Mouse (Mus musculus) bone marrow, adult 2 months (tissue): ENCODE measurements at regions not wholly inside any gene's neighbourhood (a gene's known extent, or its start where the extent isn't known, plus 50 kb on each side); places are given as distances from the start of the nearest gene placed in this dataset.

Experiments used
- H3K27ac ChIP-seq: fragments of 200-500 bp; 2 replicates; pipeline ENCODE4 v1.5.1; 2012; ENCODE audit warnings: low read depth, mild to moderate bottlenecking, control low read depth, inconsistent platforms, low read length; ENCODE audit not compliant: control insufficient read depth, poor library complexity, insufficient read depth
- H3K4me1 ChIP-seq: fragments of 200-500 bp; 2 replicates; pipeline ENCODE4 v1.6.1; 2011; ENCODE audit warnings: low read length; ENCODE audit not compliant: control insufficient read depth, insufficient read depth
- H3K4me3 ChIP-seq: fragments of 200-500 bp; replicated peaks from 2 replicates; pipeline ENCODE3; 2011; ENCODE audit warnings: mild to moderate bottlenecking, low read depth, low read length, control low read depth; ENCODE audit not compliant: control insufficient read depth
- CTCF ChIP-seq: fragments of 200-500 bp; IDR thresholded peaks from 2 replicates; pipeline ENCODE4 v1.5.1; 2011; ENCODE audit warnings: low read length, control low read depth; ENCODE audit not compliant: control insufficient read depth, insufficient read depth
- POLR2A ChIP-seq: fragments of 200-500 bp; IDR thresholded peaks from 2 replicates; pipeline ENCODE4 v1.6.1; 2011; ENCODE audit warnings: low read depth, mild to moderate bottlenecking, control low read depth, low read length, borderline replicate concordance; ENCODE audit not compliant: control insufficient read depth
- WGBS: fragments of 180-500 bp; shearing (Covaris S2); methylation state at CpG from one replicate; pipeline ENCODE4 v1.1.7; 2018; 5-methylcytosine and 5-hydroxymethylcytosine counted together

DNA sequence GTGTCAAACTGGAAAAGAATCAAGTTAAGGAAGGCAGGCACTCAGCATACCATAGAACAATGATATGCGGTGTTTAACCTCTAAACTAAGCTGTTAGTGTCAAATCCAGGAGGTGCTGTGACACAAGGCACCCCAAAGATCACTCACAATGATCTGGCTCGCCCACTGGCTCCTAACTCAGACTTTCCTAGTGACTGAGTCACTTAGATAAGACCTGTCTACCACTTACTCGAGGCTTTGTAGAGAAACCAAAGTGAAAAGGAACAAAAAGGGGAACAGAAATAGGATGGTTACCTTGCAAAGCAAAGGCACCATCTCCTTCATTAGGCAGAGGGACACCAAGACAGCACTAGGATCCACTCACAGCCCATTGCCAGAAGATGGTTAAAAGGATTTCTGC is 115.7 kb downstream of the Pdgfra start:
- Histone ChIP-seq H3K4me1 (no peaks in the 10 kb centered on the region), H3K27ac (no peak overlapping the region), H3K4me3 (no peak overlapping the region)
- WGBS, result 37% methylated on average over 3 of the region's 3 CpGs
- TF ChIP-seq POLR2A (no peak), CTCF (no peak)

- Histone ChIP-seq H3K27ac (no peak overlapping the region), H3K4me3 (no peak overlapping the region), H3K4me1 (no peaks in the 10 kb centered on the region)
- 88% methylated on average over 3 of the region's 3 CpGs for WGBS
- TF ChIP-seq CTCF (no peak), POLR2A (no peak)
These were observed 125.9 kb downstream of the Pdgfra start for GRCm38 (mm10) chr5:75278041-75278440.

- no peak for TF ChIP-seq CTCF
- 18% methylated on average over 1 of the region's 1 CpGs for WGBS
- Histone ChIP-seq H3K4me3 (no peak overlapping the region), H3K4me1 (no peaks in the 10 kb centered on the region), H3K27ac (no peak overlapping the region)
These were observed 127.6 kb downstream of the Pdgfra start for GRCm38 (mm10) chr5:75279561-75280171.

- Histone ChIP-seq H3K4me1 (no peaks in the 10 kb centered on the region), H3K27ac (no peak overlapping the region), H3K4me3 (no peak overlapping the region)
- no peak for TF ChIP-seq CTCF
- no peak for TF ChIP-seq POLR2A
- WGBS, result 6% methylated on average over 3 of the region's 3 CpGs
These were observed 128.6 kb downstream of the Pdgfra start for GRCm38 (mm10) chr5:75280698-75281097.

DNA sequence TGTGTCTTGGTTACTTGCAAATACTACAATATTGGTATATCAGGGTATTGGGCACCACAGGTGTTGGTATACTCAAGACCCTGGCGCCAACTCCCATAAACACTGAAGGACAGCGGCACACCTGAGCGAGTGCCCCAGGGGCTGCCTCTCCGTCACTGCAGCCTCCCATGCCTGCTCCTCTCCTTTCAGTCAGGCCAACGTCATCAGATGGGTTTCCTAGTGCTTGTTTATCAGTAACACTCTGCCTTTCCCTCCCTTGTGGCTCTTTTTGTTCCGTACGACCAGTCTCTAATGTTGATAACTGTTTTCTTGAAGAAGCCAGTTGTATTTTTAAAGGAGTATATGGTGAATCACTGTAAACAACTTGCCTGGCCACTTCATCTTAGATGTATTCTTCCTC is 129.4 kb downstream of the Pdgfra start:
- Histone ChIP-seq H3K4me3 (no peak overlapping the region), H3K4me1 (no peaks in the 10 kb centered on the region), H3K27ac (no peak overlapping the region)
- WGBS, result 72% methylated on average over 7 of the region's 7 CpGs
- TF ChIP-seq POLR2A (no peak), CTCF (no peak)

GRCm38 (mm10) chr5:75282617-75283016 is 130.5 kb downstream of the Pdgfra start:
- TF ChIP-seq POLR2A (no peak), CTCF (no peak)
- whole genome bisulfite sequencing, result 49% methylated on average over 4 of the region's 4 CpGs
- Histone ChIP-seq H3K4me1 (no peaks in the 10 kb centered on the region), H3K4me3 (no peak overlapping the region), H3K27ac (no peak overlapping the region)

GRCm38 (mm10) chr5:75283841-75284240 is 131.7 kb downstream of the Pdgfra start:
- TF ChIP-seq CTCF, result no peak
- no peak for TF ChIP-seq POLR2A
- WGBS, result 82% methylated on average over 5 of the region's 5 CpGs
- no peak overlapping the region for H3K27ac ChIP-seq

GRCm38 (mm10) chr5:75285950-75286349 is 133.9 kb downstream of the Pdgfra start:
- no peak overlapping the region for H3K4me3 ChIP-seq
- no peak for TF ChIP-seq POLR2A
- 3% methylated on average over 10 of the region's 10 CpGs for WGBS
- no peaks in the 10 kb centered on the region for H3K4me1 ChIP-seq
- no peak overlapping the region for H3K27ac ChIP-seq

More at GRCm38 (mm10) chr5:75283841-75284240, 131.7 kb downstream of the Pdgfra start:
- Histone ChIP-seq H3K4me3 (no peak overlapping the region), H3K4me1 (no peaks in the 10 kb centered on the region)

DNA sequence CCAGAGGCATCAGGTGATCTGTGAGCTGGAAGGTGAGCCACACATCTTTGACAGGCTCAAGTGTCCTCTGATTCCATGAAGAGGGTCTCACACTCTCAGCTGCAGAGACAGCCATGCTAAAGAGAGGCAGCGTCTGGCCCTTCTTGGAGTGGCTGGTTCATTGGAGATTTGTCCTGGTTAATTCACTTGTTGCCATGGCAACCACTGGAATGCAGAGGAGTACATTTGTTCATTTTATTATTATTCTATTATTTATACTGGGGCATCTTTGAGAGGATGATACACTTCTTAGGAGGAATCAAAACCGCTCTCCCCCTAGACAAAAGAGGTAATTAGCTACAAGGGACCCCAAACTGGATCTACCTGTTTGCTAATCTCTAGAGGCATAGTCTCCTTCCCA is 143.6 kb downstream of the Pdgfra start:
- no peak overlapping the region for H3K4me3 ChIP-seq
- WGBS, result 92% methylated on average over 2 of the region's 2 CpGs
- no peak overlapping the region for H3K27ac ChIP-seq
- H3K4me1 ChIP-seq, result no peaks in the 10 kb centered on the region
- TF ChIP-seq CTCF, result no peak
- TF ChIP-seq POLR2A, result no peak
